Mouse (Mus musculus) forelimb bud, embryonic 11.5 days (tissue): ENCODE measurements around the gene Cish.

ENCODE experiments used
- DNase-seq: peaks from one replicate; pipeline ENCODE4 v3.0.0-alpha.2; 2012; ENCODE audit warnings: low read depth, low spot score

Gene Cish

GRCm38 (mm10) chr9:107277603-107278002, 18.2 kb upstream of the Cish start:
- no peak for DNase-seq

- no peak for DNase-seq
Observed at GRCm38 (mm10) chr9:107278126-107278525, 17.7 kb upstream of the Cish start.

GRCm38 (mm10) chr9:107278527-107279377, 17.1 kb upstream of the Cish start:
- DNase-seq, result no peak

GRCm38 (mm10) chr9:107279378-107280321, 16.2 kb upstream of the Cish start:
- peak; percentile 49 for DNase-seq

GRCm38 (mm10) chr9:107280322-107281027, 15.4 kb upstream of the Cish start:
- no peak for DNase-seq

- no peak for DNase-seq
Observed at GRCm38 (mm10) chr9:107281241-107281987, 14.4 kb upstream of the Cish start.

GRCm38 (mm10) chr9:107282951-107283350, 12.9 kb upstream of the Cish start:
- no peak for DNase-seq

- DNase-seq, result no peak
Observed at GRCm38 (mm10) chr9:107285009-107285408, 10.8 kb upstream of the Cish start.

GRCm38 (mm10) chr9:107287294-107287693, 8.5 kb upstream of the Cish start:
- DNase-seq, result no peak

GRCm38 (mm10) chr9:107288105-107288650, 7.6 kb upstream of the Cish start:
- DNase-seq, result no peak

GRCm38 (mm10) chr9:107288711-107289110, 7.1 kb upstream of the Cish start:
- DNase-seq, result no peak

- DNase-seq, result peak; percentile 56
Observed at GRCm38 (mm10) chr9:107289211-107290076, 6.4 kb upstream of the Cish start, which contains the start of gene Mapkapk3. Mapkapk3 (minus strand) TSS chr9:107289877.

GRCm38 (mm10) chr9:107290897-107291296, 4.9 kb upstream of the Cish start:
- DNase-seq, result peak; percentile 60

- peak; percentile 69 for DNase-seq
Observed at GRCm38 (mm10) chr9:107294249-107294648, 1.6 kb upstream of the Cish start.

- no peak for DNase-seq
Observed at GRCm38 (mm10) chr9:107295616-107296015, 210 bp upstream of the Cish start.

- no peak for DNase-seq
Observed at GRCm38 (mm10) chr9:107296041-107296440, 215 bp downstream of the Cish start.

GRCm38 (mm10) chr9:107296501-107296965, 707 bp downstream of the Cish start:
- peak; percentile 94 for DNase-seq

GRCm38 (mm10) chr9:107297059-107297458, 1.2 kb downstream of the Cish start:
- DNase-seq, result no peak

GRCm38 (mm10) chr9:107297658-107298057, 1.8 kb downstream of the Cish start:
- DNase-seq, result no peak
